Mouse (Mus musculus): ENCODE measurements around the gene Jarid2. TPM values are rescaled to one million over a fixed set of nuclear protein-coding genes. Genes with fewer than 3 reads are reported as not detected.
A peak's percentile ranks its signal among the peaks of the same experiment; 100 is the strongest.

Jarid2 gene
- polyA plus RNA-seq, 1 experiment = 10.5 TPM

DNA sequence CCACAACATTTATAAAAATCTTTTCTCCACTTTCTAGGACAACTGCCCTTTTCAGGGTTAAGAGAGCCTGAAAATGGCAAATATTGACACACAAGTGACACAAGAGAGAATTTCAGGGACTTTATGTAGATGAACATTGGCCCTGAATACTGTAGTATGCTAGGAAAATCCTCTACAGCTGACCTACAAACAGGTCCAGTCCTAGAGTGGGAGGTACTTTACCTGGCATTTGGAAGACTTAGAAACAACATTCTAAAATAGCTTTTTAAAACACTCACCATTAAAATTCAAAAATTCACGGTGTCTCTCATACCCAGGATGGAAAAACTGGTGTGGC is 224.9 kb downstream of the Jarid2 start:
- no peaks in the 10 kb centered on the region for H3K36me3 ChIP-seq (ENCODE audit: control insufficient read depth, insufficient read depth, low read length)
- no peak overlapping the region for H3K27ac ChIP-seq (ENCODE audit: insufficient read depth, low read depth, low read length)
- no peak for DNase-seq
- WGBS = 91% methylated on average over 1 of the region's 1 CpGs
- H3K4me3 ChIP-seq (ENCODE audit: insufficient read depth, low read depth, low read length) = no peak overlapping the region
- H3K27me3 ChIP-seq (replicated peaks; ENCODE audit: control insufficient read depth, insufficient read depth, low read length) = no peaks in the 10 kb centered on the region
- H3K4me1 ChIP-seq (ENCODE audit: control insufficient read depth, insufficient read depth, low read length) = 0 out of 2 replicates have a peak, but pooled peaks cover 2% of the 10 kb centered on the region
- TF ChIP-seq POLR2A (IDR thresholded peaks at IDR 0.05; ENCODE audit: low read depth, low read length) (no peak), CTCF (conservative IDR thresholded peaks at IDR 0.05; ENCODE audit: insufficient read depth, insufficient read length, low read depth, low read length) (no peak)

DNA sequence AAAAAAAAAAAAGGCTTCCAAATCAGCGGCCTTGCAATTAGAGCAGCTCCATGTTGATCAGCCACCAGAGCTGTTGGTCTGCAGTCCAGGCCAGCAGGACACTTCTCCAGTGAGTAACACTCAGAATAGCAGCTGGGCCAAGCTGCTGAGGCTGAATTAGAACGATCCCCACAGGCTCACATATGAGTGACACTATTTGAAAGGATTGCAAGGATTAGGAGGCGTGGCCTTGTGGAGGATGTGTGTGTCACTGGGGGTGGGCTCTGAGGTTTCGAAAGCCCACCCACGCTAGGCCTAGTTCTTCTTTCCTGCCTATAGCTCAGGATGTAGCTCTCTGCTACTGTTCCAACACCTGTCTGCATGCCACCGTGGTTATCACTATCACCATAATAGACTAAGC is 226.5 kb downstream of the Jarid2 start:
- Histone ChIP-seq H3K27ac (ENCODE audit: insufficient read depth, low read depth, low read length) (no peak overlapping the region), H3K27me3 (replicated peaks; ENCODE audit: control insufficient read depth, insufficient read depth, low read length) (no peaks in the 10 kb centered on the region), H3K4me1 (ENCODE audit: control insufficient read depth, insufficient read depth, low read length) (no peaks in the 10 kb centered on the region), H3K36me3 (ENCODE audit: control insufficient read depth, insufficient read depth, low read length) (no peaks in the 10 kb centered on the region), H3K4me3 (ENCODE audit: insufficient read depth, low read depth, low read length) (no peak overlapping the region)
- DNase-seq = no peak
- 94% methylated on average over 6 of the region's 6 CpGs for WGBS
- no peak for TF ChIP-seq CTCF (conservative IDR thresholded peaks at IDR 0.05; ENCODE audit: insufficient read depth, insufficient read length, low read depth, low read length)
- TF ChIP-seq POLR2A (IDR thresholded peaks at IDR 0.05; ENCODE audit: low read depth, low read length) = no peak

DNA sequence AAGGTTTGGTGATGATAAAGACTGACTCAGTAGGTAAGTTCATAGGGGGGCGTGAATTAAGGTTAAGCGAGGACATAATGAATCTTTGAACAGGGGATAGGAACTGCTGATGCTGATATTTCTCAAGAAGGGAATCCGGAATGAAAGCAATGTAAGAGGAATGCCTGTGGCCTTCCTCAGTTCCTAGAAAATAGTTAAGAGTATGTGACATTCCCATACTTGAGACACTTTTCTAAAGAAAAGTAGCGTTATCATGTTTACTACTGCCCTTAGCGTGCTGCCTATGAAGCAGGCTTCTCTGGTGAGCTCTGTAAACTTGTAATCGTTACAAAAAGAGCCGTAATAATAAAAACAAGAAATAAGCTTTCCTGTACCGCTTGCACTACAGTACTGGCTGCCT is 227.8 kb downstream of the Jarid2 start:
- Histone ChIP-seq H3K4me1 (ENCODE audit: control insufficient read depth, insufficient read depth, low read length) (no peaks in the 10 kb centered on the region), H3K27ac (ENCODE audit: insufficient read depth, low read depth, low read length) (no peak overlapping the region), H3K36me3 (ENCODE audit: control insufficient read depth, insufficient read depth, low read length) (no peaks in the 10 kb centered on the region), H3K27me3 (replicated peaks; ENCODE audit: control insufficient read depth, insufficient read depth, low read length) (no peaks in the 10 kb centered on the region), H3K4me3 (ENCODE audit: insufficient read depth, low read depth, low read length) (no peak overlapping the region)
- TF ChIP-seq CTCF (conservative IDR thresholded peaks at IDR 0.05; ENCODE audit: insufficient read depth, insufficient read length, low read depth, low read length) (no peak), POLR2A (IDR thresholded peaks at IDR 0.05; ENCODE audit: low read depth, low read length) (no peak)
- WGBS = 84% methylated on average over 8 of the region's 8 CpGs
- no peak for DNase-seq

DNA sequence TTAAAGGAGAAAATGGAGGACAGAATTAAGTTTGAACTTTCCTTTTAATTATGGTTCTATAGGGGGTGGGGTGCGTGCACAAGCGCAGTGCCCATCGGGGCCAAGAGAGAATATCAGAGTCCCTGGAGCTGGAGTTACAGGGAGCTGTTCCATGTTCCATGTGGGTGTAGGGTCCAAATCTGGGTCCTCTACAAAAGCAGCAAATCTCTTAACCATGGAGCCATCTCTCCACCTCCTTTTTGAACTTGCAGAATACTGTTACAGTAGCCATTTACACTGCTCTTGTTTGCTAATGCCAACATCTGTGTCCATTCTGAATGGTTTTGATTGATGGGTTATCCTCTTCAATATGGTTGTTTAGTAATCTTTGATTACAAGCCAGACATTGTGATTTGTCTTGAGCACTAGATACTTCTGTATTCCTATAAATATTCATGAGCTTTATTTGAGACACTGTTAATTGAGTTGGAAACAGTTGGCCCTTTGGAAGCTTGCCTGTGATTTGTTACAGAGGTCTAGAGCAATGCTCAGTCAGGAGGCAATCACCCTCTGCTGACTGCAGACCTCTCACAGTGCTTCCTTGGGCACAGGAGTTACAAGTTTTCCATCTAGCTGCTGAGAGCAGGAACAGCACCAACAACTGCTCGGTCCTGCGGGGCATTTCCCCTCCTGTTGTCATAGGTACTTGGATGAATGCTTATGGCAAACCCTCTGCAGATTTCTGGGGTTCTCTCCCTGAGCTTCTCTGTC is 231.4 kb downstream of the Jarid2 start:
- Histone ChIP-seq H3K27me3 (replicated peaks; ENCODE audit: control insufficient read depth, insufficient read depth, low read length) (no peaks in the 10 kb centered on the region), H3K36me3 (ENCODE audit: control insufficient read depth, insufficient read depth, low read length) (no peaks in the 10 kb centered on the region), H3K4me3 (ENCODE audit: insufficient read depth, low read depth, low read length) (no peak overlapping the region), H3K27ac (ENCODE audit: insufficient read depth, low read depth, low read length) (no peak overlapping the region), H3K4me1 (ENCODE audit: control insufficient read depth, insufficient read depth, low read length) (no peaks in the 10 kb centered on the region)
- no peak for TF ChIP-seq POLR2A (IDR thresholded peaks at IDR 0.05; ENCODE audit: low read depth, low read length)
- TF ChIP-seq CTCF (conservative IDR thresholded peaks at IDR 0.05; ENCODE audit: insufficient read depth, insufficient read length, low read depth, low read length) = no peak
- peak; percentile 47 for DNase-seq
- WGBS = 87% methylated on average over 5 of the region's 5 CpGs
